Mouse (Mus musculus) thymus, postnatal 14 days (tissue): Measurements from ENCODE around the gene Hoxc9.

ENCODE experiments used
- DNase-seq: peaks from one replicate; pipeline ENCODE4 v3.0.0; 2021

Gene Hoxc9

GRCm38 (mm10) chr15:103001370-103001769 lies 25.1 kb downstream of the Hoxc9 start:
- no peak for DNase-seq

- no peak for DNase-seq
These were observed 25.9 kb downstream of the Hoxc9 start for GRCm38 (mm10) chr15:103002156-103002555.

DNA sequence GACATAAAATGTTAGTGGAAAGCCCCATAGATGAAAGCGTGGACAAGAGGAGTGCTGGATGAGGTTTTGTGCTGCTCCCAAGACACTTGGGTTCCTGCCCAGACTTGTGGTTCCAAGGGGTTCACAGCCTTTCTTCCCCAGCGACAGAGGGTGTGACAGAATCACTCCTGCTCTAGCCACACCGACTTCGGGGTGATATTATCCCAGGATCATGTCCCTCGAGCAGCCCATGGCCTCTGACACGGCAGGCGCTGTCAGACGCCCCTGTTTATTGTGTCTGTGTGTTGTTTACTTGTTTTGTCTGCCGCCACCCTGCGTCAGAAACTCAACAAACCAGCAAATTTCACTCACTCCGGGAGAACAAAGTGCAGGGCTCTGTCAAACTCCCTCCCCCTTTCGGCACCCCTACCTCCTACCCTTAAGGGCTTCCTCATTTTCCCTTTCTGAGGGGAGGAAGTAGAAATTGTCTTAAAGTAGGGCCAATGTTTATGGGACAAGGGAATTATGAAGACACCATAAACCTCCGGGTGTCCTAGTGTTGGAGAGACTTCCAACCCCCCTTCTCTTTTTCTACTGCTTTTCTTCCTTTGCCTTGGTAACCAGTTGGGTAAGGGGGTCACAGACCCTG lies 26.7 kb downstream of the Hoxc9 start:
- DNase-seq = no peak

GRCm38 (mm10) chr15:103005308-103005707 lies 29.1 kb downstream of the Hoxc9 start:
- DNase-seq = no peak

GRCm38 (mm10) chr15:103005797-103006196 lies 29.6 kb downstream of the Hoxc9 start:
- DNase-seq = no peak

GRCm38 (mm10) chr15:103006326-103006725 lies 30.1 kb downstream of the Hoxc9 start:
- no peak for DNase-seq

DNA sequence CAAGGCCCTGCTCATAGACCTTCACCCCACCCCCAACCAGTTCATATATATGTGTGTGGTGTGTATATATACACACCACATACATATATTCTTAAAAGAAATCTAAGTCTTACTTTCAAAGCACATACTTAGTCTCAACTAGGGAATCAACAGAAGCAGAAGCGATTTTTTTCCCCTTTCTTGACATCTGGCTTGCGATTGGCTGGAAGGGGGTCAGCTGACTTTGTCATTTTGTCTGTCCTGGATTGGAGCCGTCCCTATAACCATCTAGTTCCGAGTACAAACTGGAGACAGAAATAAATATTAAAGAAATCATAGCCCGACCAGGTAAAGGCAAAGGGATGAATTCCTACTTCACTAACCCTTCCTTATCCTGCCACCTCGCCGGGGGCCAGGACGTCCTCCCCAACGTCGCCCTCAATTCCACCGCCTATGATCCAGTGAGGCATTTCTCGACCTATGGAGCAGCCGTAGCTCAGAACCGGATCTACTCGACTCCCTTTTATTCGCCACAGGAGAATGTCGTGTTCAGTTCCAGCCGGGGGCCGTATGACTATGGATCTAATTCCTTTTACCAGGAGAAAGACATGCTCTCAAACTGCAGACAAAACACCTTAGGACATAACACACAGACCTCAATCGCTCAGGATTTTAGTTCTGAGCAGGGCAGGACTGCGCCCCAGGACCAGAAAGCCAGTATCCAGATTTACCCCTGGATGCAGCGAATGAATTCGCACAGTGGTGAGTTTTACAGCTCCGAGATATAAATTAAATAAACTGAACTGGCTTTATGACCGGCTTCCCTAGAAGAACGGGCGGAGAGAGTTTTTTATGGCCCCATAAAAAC lies 33.2 kb downstream of the Hoxc9 start:
- no peak for DNase-seq

- DNase-seq = no peak
These were observed 34.0 kb downstream of the Hoxc9 start for GRCm38 (mm10) chr15:103010112-103010846.

- DNase-seq = no peak
These were observed 34.8 kb downstream of the Hoxc9 start for GRCm38 (mm10) chr15:103010847-103011555.

GRCm38 (mm10) chr15:103011928-103012486 lies 35.8 kb downstream of the Hoxc9 start:
- DNase-seq = no peak

GRCm38 (mm10) chr15:103013238-103013984 lies 37.2 kb downstream of the Hoxc9 start:
- peak; percentile 20 for DNase-seq

GRCm38 (mm10) chr15:103014166-103015008 lies 38.1 kb downstream of the Hoxc9 start:
- no peak for DNase-seq

DNA sequence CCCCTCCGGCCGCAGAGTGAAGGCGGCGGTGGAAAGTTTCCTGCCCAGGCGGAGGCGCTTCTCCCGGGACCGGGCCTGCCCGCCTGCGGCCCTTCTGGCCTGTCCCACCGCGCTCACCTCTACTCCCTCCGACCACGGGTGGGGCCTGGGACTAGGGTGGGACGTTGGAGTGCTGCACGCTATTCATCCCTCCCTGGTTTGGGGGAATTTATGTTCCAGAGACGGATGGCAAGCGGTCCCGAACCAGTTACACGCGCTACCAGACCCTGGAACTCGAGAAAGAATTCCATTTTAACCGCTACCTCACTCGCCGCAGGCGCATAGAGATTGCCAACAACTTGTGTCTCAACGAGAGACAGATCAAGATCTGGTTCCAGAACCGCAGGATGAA lies 38.8 kb downstream of the Hoxc9 start:
- DNase-seq = no peak

DNA sequence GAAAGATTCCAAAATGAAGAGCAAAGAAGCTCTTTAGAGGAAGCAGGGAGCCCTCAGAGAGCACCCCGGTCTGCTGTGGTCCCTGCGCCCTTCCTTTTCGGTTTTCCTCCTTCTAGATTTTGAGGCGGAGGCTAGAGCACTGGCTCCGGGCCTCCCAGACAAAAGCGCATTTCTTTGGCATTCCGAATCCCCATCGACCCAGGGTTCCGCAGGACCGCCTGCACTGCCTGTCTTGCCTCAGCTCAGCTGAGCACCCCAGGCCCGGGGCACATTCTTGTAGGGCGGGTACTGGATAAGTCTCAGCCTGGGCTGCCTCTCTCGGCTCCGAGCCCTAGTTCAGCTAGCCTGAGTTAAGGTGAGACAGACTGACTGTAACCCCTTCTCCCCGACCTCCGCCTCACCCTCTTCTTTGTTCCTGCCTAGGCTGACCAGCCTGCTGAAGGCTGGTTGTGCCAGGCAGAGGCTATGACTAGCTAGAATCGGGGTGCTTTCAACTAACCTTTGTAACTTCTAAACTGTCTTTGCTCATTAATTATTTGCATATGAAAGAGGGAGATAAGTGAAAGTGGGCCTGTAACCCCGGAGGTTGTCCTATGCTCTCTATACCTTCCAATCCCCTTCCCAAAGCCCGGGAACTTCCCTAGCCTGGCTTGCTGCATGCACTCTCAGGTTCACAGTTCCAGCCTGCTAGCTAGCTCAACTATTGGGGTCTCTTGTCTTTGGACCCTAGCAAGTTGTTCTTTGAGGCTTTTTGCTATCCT lies 39.3 kb downstream of the Hoxc9 start:
- DNase-seq = no peak

DNA sequence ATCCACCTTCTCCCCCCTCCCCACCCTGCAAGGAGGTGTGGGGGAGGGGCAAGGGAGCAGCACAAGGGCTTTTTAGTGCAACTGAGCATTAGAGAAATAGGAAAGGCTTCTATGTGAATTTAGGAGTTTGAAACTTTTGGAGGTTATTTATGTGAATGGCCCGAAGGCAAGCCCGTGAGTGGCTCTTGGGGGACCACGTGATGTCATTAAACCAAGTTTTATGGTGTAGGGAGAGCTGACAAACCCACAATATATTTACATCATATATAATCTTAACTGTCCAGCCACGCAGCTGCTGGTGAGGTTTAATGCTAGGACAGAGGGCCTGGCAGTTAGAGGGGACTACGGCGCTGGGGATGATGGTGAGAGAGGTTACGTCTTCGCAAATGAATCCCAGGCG lies 42.4 kb downstream of the Hoxc9 start, which contains the start of gene Hoxc4:
Gene Hoxc4, plus strand, starts transcription at position 299 of the 400 bp plus-strand sequence.
- DNase-seq = no peak

DNA sequence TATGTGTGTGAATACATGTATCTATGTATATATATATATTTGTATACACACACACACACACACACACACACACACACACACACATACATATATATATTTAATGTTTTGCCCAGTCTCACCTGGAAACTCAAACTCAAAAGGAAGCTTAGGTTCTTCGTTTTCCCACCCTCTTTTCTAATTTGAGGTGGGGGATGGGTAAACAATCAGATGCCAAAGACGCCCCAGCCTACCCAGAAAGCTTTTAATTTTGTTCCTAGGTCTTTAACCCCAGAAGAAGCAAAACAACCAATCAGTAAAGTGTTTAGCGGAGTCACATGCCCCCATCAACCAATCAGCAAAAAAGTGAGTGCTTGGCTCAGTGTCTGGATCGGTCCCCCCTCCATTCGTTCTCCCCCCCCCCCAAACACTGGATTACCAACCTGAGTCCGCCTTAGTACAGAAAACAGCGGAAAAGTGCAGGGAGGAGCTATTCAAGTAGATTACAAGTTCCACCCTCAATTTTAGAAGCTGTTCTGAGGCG lies 44.7 kb downstream of the Hoxc9 start:
- no peak for DNase-seq

- DNase-seq = no peak
These were observed 45.3 kb downstream of the Hoxc9 start for GRCm38 (mm10) chr15:103021544-103021943.

DNA sequence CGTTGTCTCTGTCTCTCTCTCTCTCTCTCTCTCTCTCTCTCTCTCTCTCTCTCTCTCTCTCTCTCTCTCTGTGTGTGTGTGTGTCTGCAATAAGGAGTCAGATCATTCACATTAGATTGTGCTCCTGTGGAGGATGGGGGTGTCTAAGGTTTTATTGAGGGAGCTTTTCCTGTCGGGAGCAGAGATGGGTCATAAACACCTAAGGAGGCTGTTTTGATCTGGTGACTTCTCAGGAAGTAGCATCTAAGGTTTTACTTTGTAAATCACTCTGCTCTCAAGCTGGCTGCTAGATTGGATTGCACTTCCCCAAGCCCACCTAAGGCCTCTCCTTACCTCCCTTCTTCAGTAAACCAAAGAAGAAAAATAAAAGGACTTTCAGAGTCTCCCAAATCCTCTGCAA lies 47.9 kb downstream of the Hoxc9 start:
- DNase-seq = no peak

DNA sequence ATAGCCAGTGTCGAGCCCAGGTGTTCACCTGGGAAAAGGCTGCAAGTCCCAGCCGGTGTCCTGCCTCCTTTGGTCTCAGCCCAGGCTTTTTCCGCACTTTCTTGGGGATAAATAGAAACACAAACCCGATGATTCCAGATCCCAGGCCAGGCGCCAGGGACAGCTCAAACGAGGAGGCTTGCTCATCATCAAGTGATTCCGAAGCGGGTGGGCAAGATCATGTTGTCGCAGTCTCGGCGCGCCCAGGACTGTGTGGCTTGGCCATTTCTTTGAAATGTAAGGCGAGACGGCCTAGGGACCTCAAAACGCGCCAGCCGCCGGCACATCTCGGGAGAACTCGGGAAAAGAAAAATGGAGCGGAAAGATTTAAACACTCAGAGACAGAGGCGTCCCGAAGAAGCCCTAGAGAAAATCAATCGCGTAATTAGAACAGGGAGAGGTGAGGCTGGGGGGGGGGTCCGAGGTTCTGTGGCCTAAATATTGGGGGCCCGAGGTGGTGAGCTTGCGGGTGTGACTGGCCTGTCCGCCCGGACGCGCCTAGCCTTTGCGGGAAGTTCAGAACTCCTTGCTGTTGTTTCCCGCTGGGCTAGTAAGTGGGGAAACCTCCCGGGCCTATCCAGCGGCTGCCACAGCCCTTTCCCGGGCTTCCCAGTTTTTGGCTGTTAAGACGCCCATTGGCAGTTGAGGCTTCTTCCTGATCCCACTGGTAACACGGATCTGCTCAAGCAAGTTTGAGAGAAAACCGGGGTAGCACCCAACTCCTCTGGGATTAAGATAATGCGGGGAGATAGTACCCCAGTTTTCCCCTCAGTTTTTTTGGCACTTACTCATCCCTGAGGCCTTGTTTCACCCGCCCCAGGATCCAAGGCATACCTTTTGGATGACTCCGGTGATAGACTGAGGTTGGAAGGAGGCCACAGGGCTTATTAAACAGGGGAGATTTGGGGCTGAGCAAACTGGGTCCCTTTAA lies 51.3 kb downstream of the Hoxc9 start:
- DNase-seq = no peak
